Mouse (Mus musculus) heart, postnatal 0 days (tissue): Measurements from ENCODE around the gene Vac14. TPM values are rescaled to one million over a fixed set of nuclear protein-coding genes. Genes with fewer than 3 reads are reported as not detected.
A peak's percentile ranks its signal among the peaks of the same experiment; 100 is the strongest.

Experiments used
- ATAC-seq: fragments of 200-750 bp; cut with Nextera tagmentation; 2 replicates; pipeline ENCODE4 v1.8.0; 2017; ENCODE audit warnings: low read depth, moderate number of reproducible peaks, moderate library complexity; ENCODE audit not compliant: insufficient read depth
- DNase-seq: peaks from one replicate; pipeline ENCODE4 v3.0.0-alpha.2; 2016; ENCODE audit warnings: low spot score
- H3K27ac ChIP-seq: fragments of 300-500 bp; sonication (generic); 2 replicates; pipeline ENCODE4 v1.5.1; 2014; ENCODE audit warnings: low read depth, mild to moderate bottlenecking
- H3K27me3 ChIP-seq: fragments of 300-500 bp; sonication (generic); 2 replicates; pipeline ENCODE4 v1.6.1; 2014; ENCODE audit warnings: low read length, mixed read lengths; ENCODE audit not compliant: control insufficient read depth, insufficient read depth
- H3K36me3 ChIP-seq: fragments of 300-500 bp; sonication (generic); replicated peaks from 2 replicates; pipeline ENCODE4 v1.6.1; 2014; ENCODE audit warnings: low read length, mixed read lengths; ENCODE audit not compliant: control insufficient read depth, insufficient read depth
- H3K4me1 ChIP-seq: fragments of 300-500 bp; sonication (generic); 2 replicates; pipeline ENCODE4 v1.6.1; 2014; ENCODE audit warnings: antibody characterized with exemption; ENCODE audit not compliant: control insufficient read depth, insufficient read depth
- H3K4me2 ChIP-seq: fragments of 300-500 bp; sonication (generic); 2 replicates; pipeline ENCODE4 v1.6.1; 2014; ENCODE audit warnings: low read depth, mild to moderate bottlenecking, low read length, moderate library complexity
- H3K4me3 ChIP-seq: fragments of 300-500 bp; sonication (generic); 2 replicates; pipeline ENCODE4 v1.5.1; 2014; ENCODE audit warnings: low read depth, low read length
- H3K9ac ChIP-seq: fragments of 300-500 bp; sonication (generic); replicated peaks from 2 replicates; pipeline ENCODE4 v1.6.1; 2014; ENCODE audit warnings: low read depth, low read length, mixed read lengths
- H3K9me3 ChIP-seq: fragments of 300-500 bp; sonication (generic); replicated peaks from 2 replicates; pipeline ENCODE4 v1.6.1; 2016; ENCODE audit warnings: low read length; ENCODE audit not compliant: control insufficient read depth
- CTCF ChIP-seq: IDR thresholded peaks from 2 replicates; pipeline ENCODE4 v1.5.1; 2016; ENCODE audit warnings: antibody characterized with exemption, control low read depth, low read depth
- EP300 ChIP-seq: IDR thresholded peaks from 2 replicates; pipeline ENCODE4 v1.6.1; 2016; ENCODE audit warnings: antibody characterized with exemption, low read depth
- WGBS: fragments of 180-500 bp; shearing (Covaris S2); extraction: QIAGEN DNeasy Blood & Tissue Kit; methylation state at CpG from one replicate; pipeline ENCODE4 v1.1.7; 2014; 5-methylcytosine and 5-hydroxymethylcytosine counted together
- polyA plus RNA-seq: library from polyadenylated mRNA; unstranded; fragments of >200 nt; fragmentation: Nextera tagmentation; extraction: Ambion mirVana; gene quantifications from 2 replicates; pipeline ENCODE4 v1.2.1, GENCODE M21; 2015
- total RNA-seq: library from RNA; depleted of rRNA; stranded (reverse); fragments of >200 nt; gene quantifications from 2 replicates; pipeline ENCODE4 v1.2.3, GENCODE M21; 2014; ENCODE audit warnings: low replicate concordance

Vac14 gene
- total and polyA plus RNA-seq, 2 experiments from 2014 or later, result 10.3 to 13.6 TPM

DNA sequence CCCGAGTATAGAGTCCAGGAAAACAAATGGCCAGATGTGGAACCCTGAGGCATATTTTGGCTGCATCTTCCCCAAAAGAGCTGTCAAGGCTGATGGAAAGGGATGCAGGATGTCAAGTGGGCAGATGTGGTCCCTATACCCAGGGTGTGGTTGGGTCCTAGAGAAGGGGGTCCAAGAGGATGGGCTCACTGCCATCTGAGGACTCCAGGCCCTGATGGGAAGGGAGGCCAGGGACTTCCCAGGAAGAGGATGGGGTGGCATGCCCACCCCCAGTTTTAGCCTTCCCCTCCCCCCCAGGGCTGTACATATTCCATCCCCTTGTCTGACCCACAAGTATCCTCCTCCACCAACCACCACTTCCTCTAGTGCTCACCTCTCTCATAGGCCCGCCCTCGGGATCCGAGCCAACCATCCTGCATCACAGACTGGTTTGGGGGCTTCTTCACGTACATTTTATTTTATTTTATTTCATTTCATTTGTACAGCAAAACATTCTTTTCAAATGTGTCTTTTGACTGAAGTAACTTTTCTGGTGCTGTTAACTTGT is 122.3 kb downstream of the Vac14 start:
- Histone ChIP-seq H3K36me3 (peaks cover 37% of the 10 kb centered on the region), H3K27me3 (no peaks in the 10 kb centered on the region), H3K27ac (no peak overlapping the region), H3K9me3 (no peaks in the 10 kb centered on the region), H3K4me3 (no peak overlapping the region), H3K4me2 (no peak overlapping the region), H3K4me1 (no peaks in the 10 kb centered on the region), H3K9ac (no peak overlapping the region)
- no peak for DNase-seq
- 82% methylated on average over 5 of the region's 5 CpGs for WGBS
- TF ChIP-seq EP300 (no peak), CTCF (no peak)
- no peak for ATAC-seq

DNA sequence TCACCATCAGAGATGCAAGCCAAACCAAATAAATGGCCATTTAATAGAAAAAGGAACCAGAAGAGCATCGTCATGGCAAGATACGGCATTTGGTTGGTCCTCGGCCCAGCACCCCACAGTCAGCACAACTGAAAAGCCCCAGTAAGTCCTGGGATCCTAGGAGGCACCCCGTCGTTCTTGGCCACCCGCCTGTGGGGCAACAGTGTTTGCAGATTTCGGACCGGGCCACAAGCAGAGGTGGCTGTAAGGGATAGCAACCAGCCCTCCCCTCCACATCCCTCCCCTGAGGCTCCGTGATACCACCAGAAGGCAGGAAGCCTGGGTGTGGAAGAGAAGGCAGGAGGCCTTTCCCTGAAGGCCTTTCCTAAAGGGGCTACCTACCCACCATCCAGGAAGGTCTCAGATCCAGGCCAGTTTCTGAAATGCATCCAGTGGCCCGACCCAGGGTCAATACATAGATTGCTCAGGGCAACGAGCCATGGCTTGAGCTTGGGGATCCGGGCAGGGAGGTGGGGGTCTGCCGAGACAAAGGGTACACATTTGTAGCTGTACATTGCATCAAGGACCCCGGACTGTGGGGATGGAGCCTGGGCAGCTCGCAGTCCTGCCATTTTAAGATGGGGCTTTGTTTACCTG is 123.5 kb downstream of the Vac14 start:
- Histone ChIP-seq H3K4me1 (no peaks in the 10 kb centered on the region), H3K4me2 (no peak overlapping the region), H3K9ac (no peak overlapping the region), H3K4me3 (no peak overlapping the region), H3K36me3 (peaks cover 31% of the 10 kb centered on the region), H3K9me3 (no peaks in the 10 kb centered on the region), H3K27ac (no peak overlapping the region), H3K27me3 (no peaks in the 10 kb centered on the region)
- DNase-seq (no peak), ATAC-seq (no peak)
- WGBS, result 73% methylated on average over 15 of the region's 15 CpGs
- TF ChIP-seq CTCF, result no peak
- no peak for TF ChIP-seq EP300

DNA sequence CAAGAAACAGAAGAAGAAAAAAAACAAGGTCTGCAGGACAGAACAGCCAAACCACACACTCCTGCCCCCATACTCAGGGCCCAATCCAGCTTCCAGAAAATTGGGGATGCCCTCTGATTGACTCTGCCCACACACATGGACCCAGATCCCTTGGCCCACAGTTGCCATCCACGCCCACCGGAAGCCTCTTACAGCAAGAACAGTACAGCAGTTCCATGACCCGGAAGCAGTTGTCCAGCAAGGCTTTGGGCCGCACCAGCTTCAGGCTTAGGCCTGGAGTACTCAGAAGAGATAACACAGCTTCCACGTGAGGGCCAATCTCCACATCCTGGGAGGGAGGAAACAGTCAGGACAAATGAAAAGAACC is 124.0 kb downstream of the Vac14 start:
- H3K27ac ChIP-seq, result no peak overlapping the region
- H3K27me3 ChIP-seq, result no peaks in the 10 kb centered on the region
- TF ChIP-seq CTCF, result no peak
- no peak for TF ChIP-seq EP300
- H3K4me3 ChIP-seq, result no peak overlapping the region
- peaks cover 29% of the 10 kb centered on the region for H3K36me3 ChIP-seq
- ATAC-seq (no peak), DNase-seq (no peak)
- no peaks in the 10 kb centered on the region for H3K4me1 ChIP-seq
- H3K9ac ChIP-seq, result no peak overlapping the region
- WGBS, result 73% methylated on average over 5 of the region's 5 CpGs
- H3K4me2 ChIP-seq, result no peak overlapping the region
- no peaks in the 10 kb centered on the region for H3K9me3 ChIP-seq

DNA sequence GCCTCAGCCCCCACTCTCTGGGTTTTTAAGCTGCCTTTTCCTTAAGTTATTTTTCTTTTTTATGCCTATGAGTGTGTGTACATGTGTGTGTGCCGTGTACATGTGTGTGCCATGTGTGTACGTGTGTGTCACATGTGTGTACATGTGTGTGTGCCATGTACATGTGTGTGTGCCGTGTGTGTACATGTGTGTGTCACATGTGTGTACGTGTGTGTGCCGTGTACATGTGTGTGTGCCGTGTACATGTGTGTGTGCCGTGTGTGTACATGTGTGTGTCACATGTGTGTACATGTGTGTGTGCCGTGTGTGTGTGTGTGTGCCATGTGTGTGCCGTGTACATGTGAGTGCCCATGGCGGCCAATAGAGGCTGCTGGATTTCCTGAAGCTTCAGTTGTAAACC is 126.8 kb downstream of the Vac14 start:
- no peak overlapping the region for H3K4me3 ChIP-seq
- no peak for DNase-seq
- no peak for TF ChIP-seq CTCF
- no peak for TF ChIP-seq EP300
- H3K4me1 ChIP-seq, result no peaks in the 10 kb centered on the region
- no peak overlapping the region for H3K9ac ChIP-seq
- H3K36me3 ChIP-seq, result 0 out of 2 replicates have a peak, but pooled peaks cover 4% of the 10 kb centered on the region
- H3K9me3 ChIP-seq, result no peaks in the 10 kb centered on the region
- no peak overlapping the region for H3K27ac ChIP-seq
- 90% methylated on average over 10 of the region's 10 CpGs for WGBS
- no peaks in the 10 kb centered on the region for H3K27me3 ChIP-seq
- ATAC-seq, result no peak
- H3K4me2 ChIP-seq, result no peak overlapping the region

DNA sequence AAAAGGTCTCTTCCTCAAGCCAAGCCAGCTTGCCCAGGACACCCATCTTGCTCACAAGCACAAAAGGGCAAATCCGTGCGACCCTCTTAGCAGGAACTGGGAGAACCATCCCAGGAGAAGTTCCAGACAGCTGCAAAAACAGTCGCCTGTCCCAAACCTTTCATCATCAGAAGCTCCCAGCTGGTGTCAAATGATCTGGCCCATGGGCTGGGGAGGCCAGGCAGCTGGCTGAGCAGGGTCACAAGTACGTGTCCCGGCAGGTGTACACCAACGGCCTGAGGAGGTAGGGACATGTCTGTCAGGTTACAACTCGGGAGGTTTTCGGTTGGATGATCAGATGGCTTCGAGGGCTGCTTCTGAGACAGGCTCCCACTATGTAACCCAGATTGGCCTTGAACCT is 128.3 kb downstream of the Vac14 start:
- Histone ChIP-seq H3K4me1 (no peaks in the 10 kb centered on the region), H3K9ac (no peak overlapping the region), H3K36me3 (0 out of 2 replicates have a peak, but pooled peaks cover 2% of the 10 kb centered on the region), H3K27ac (no peak overlapping the region), H3K27me3 (no peaks in the 10 kb centered on the region), H3K9me3 (no peaks in the 10 kb centered on the region), H3K4me3 (no peak overlapping the region), H3K4me2 (no peak overlapping the region)
- DNase-seq, result no peak
- WGBS, result 66% methylated on average over 9 of the region's 9 CpGs
- no peak for ATAC-seq
- TF ChIP-seq EP300 (no peak), CTCF (no peak)

DNA sequence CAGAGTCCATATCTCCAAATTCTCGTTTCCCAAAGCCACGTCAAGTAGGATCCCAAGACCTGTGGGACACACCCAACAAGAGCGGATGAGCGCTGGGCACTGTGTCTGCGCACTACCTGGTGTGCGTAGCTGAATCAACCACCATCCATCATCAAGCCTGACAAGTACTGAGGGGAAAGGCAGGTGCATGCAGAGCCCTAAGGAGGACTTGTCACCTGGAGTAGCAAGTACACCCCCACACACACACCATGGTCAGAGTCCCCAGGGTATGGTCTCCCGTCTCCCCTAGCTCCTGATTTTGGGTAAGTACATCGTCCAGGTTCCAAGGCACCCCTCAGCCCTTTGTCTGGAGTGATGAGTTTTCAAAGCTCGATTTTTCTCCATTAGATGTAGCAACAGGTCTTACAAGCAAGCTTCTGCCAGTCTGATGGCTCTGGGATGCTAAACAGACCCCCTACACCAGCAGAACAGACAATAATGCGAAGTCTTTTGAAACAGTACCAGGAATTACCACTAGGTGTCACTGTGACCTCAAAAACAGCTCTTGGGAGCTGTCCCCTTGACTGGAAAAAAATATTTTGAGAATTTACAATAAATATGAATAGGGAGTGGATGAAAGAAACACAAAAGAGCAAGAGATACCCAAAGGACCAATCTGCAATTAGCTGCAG is 131.2 kb downstream of the Vac14 start:
- Histone ChIP-seq H3K36me3 (no peaks in the 10 kb centered on the region), H3K4me2 (no peak overlapping the region), H3K27me3 (no peaks in the 10 kb centered on the region), H3K4me3 (no peak overlapping the region), H3K9me3 (no peaks in the 10 kb centered on the region), H3K27ac (no peak overlapping the region), H3K4me1 (no peaks in the 10 kb centered on the region), H3K9ac (no peak overlapping the region)
- DNase-seq (peak; percentile 49), ATAC-seq (no peak)
- TF ChIP-seq EP300, result no peak
- peak; percentile 85 for TF ChIP-seq CTCF
- WGBS, result 56% methylated on average over 10 of the region's 10 CpGs
